Mouse (Mus musculus) testis, adult 2 months (tissue): ENCODE data around the gene Zfp541.

Source experiments
- CTCF ChIP-seq: fragments of 200-500 bp; IDR thresholded peaks from 2 replicates; pipeline ENCODE4 v1.5.1; 2012; ENCODE audit warnings: low read depth, mild to moderate bottlenecking, inconsistent platforms, low read length, moderate library complexity; ENCODE audit not compliant: control insufficient read depth, insufficient read depth, insufficient replicate concordance
- POLR2A ChIP-seq: fragments of 200-500 bp; IDR thresholded peaks from 2 replicates; pipeline ENCODE4 v1.6.1; 2012; ENCODE audit warnings: low read depth, mild to moderate bottlenecking, inconsistent platforms, low read length, moderate library complexity; ENCODE audit not compliant: control insufficient read depth

DNA sequence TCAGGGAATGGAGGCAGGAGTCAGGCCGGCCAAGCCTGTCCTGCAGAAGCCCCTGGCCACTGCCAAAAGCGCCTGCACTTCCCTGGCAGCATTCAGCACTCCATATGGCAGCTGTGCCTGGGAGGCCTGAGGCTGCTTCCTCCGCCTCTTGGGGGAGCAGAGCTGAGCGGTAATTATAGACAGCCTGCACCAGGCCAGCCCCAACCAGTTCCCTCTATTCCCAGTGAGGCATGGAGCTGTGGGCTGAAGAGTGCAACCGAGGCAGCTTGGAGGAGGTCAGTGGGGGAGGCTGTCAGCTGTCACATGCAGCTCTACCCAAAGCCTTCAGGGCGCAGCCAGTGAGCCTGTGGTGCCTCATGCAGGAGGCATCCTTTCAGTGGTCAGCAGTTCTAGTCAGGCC lies 42.1 kb downstream of the Zfp541 start:
- TF ChIP-seq CTCF (no peak), POLR2A (no peak)
